Mouse (Mus musculus) ovary, adult 18-20 months (tissue): Measurements from ENCODE around the gene Ppara.
A peak's percentile ranks its signal among the peaks of the same experiment; 100 is the strongest.

Experiments used
- DNase-seq: peaks from one replicate; pipeline ENCODE4 v3.0.0; 2022; ENCODE audit warnings: low spot score, mixed read lengths

Ppara gene

GRCm38 (mm10) chr15:85734571-85735033, at the start of gene Ppara:
Gene Ppara (plus strand): TSS chr15:85734983.
- no peak for DNase-seq

DNA sequence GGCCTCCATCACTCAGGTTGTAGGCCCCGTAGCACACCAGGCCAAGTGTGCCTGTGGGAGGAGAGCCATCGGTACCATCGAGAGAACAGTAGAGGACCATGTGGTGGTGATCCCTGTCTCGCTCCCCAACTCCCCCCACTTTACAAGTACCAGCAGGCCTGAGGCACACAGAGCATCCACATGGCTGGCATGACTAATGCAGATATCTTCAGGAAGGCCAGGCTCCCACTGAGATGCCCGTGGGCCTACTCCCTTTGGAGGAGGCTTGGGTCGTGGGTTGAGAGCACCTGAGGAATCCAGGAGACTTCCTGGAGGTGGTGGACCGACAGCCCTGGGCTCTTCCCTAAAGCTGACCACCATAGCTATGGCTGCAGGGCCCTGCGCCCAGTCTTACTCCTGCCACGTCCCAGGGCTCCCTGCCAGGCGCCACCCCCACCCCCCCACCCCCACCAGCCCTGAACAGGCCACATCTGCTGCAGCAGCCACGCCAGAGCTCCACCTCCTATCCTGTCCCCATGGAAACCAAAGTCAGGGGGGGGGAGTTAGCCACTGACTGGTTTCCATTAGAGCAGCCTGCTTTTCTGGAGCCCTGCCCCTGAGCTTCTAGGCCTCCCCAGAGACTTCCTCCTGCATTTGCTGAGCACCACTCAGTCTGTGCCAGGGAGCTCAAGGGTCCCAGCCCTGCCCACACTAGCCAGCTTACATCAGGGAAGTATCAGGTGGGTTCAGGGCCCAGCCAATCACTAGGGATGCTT, 48.0 kb upstream of the Ppara start:
- peak; percentile 77 for DNase-seq

DNA sequence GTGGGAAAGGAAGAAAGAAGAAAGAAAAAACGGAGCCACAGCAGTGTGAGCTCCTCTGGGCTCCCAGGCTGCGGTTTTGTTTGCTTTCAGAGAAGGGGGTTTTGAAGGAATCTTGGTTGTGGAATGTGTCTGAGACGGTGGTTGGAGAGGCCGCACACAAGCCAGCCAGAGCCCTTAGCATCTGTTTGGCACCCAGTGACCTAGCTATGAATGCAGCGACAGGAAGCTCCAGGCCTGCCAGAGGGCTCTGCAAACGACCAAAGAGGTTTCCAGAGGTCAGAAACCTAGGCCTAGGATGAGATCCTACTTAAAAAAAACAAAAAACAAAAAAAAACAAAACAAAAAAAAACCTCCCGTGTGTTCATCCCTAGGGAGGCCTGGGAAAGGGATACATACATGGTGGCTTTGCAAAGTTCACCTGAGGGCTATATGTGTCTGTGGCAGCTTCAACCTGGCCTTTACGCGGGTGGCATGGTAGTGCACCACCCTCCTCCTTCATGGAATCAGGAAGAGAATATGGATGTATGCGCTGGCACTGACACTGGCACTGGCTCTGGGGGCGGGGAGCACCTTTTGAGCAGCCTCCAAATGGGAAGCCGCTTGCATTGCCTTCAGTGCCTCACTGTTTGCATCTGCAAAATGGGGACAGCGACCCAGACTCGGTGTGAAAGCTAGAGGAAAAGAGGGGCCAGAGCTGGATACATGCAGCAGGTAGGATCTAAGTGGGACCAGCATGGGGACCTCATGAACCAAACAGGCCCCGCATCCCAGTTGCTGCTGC, 47.0 kb upstream of the Ppara start:
- DNase-seq, result no peak

- DNase-seq, result no peak
These were observed 46.0 kb upstream of the Ppara start for GRCm38 (mm10) chr15:85688734-85689133.

DNA sequence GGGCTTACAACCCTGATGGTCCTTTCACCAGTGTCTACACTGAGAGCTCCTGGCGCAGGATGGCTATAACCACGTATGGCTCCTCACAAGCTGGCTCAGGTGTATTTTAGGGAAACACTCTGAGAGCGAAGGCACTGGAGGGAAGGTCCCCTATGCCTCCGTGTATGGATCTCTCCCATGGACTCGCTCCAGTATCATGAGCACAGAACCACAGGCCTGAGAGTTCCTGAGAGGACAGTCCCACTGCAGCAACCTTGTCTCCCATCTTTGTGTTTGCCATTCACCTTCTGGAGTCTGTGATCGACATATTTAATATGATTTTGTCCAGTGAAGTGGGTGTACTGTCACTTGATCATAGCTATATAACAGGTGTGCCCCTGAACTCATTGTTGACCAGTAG, 45.3 kb upstream of the Ppara start:
- no peak for DNase-seq

- no peak for DNase-seq
These were observed 44.7 kb upstream of the Ppara start for GRCm38 (mm10) chr15:85690058-85690457.

DNA sequence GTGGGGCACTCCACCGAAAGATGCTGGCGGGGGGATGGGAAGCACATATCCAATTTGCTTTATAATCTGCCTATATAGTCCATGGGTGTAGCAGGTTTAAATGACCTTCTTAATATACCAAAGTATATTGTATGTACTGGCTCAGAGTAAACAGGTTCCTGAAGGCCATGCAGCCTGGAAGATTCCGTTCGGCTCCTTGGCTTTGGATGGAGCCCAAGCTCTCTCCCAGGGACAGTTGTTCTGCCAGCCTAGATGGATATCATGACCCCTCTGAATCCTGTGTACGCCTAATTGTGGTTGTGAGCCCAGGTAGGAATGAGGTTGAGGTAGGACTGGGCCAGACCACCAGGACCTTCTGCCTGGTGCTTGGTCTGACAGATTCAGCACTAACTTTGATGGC, 43.9 kb upstream of the Ppara start:
- no peak for DNase-seq

GRCm38 (mm10) chr15:85693115-85693514, 41.7 kb upstream of the Ppara start:
- DNase-seq, result no peak

DNA sequence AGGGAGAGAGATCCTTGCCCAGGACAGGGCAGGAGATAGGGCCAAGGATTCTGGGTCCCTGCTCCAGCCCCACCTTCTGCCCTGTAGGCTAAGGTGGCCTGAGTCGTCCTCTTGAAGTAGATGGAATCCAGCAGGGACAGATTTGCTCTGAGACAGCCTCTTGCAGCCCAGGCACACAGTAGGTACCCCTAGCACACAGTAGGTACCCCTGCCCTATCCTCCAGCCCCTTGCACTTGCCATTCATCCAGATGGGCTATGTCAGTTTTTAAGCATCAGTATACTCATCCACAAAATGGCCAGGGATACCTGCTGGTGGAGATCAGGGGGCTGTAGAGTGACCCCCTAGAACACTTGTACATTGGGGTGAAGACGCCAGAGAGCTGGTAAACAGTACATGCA, 41.0 kb upstream of the Ppara start:
- no peak for DNase-seq

DNA sequence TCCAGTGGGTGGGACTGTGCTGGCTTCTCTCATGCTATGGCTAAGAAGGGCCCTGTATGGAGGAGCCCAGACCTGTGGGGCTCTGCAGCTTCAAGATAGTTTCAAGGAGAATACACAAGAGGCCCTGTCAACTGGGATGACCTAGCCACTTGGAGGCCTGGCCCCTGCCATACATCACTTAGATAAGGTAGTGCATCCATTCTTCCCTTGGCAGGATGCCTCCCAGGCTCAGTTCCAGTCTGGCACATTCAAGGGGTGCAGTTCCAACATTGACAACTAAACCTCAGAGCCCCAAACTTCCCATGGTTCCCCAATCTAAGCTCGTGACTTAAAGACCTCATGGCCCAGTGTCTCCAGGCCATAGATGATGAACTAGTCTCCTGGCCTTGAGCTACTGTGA, 40.4 kb upstream of the Ppara start:
- no peak for DNase-seq

GRCm38 (mm10) chr15:85695304-85695703, 39.5 kb upstream of the Ppara start:
- no peak for DNase-seq

GRCm38 (mm10) chr15:85698345-85699034, 36.3 kb upstream of the Ppara start:
- DNase-seq, result no peak

DNA sequence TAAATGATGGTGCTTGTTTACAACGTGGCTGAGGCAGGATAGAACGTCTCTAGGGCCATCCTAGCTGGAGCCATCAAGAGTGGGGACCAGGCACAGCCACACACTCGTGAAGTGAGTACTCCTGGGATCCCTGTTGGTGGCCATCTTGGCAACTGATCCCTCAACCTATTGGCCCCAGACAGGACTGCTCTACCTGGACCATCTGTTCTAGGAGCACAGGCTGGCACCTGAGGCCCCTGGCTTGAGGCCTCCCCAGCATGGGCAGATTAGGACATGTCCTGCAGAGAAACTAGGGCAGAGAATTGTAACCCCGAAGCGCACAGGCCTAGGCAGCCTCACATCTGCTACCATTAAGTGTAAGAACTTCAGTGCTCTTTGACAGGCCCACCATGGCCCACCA, 35.3 kb upstream of the Ppara start:
- no peak for DNase-seq

GRCm38 (mm10) chr15:85699862-85700501, 34.8 kb upstream of the Ppara start:
- no peak for DNase-seq

DNA sequence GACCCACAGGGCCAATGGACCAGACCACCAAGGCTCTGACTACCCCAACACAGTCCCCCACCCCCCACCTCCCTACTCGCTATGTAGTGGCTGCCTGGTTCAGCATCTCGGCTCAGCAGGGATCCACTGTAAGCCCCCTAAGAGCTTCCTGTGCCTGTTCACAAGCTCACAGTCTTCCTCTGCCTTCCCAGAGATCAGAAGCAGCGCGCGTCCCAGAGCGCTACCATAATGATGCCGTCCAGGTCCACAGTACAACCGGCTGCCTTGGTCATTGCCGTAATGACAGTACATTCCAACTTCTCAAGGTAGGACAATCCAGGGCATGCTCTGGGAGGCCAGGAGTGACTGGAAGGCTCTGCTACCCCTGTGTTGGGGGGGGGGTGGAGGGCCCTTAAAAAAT, 34.1 kb upstream of the Ppara start:
- DNase-seq, result no peak

DNA sequence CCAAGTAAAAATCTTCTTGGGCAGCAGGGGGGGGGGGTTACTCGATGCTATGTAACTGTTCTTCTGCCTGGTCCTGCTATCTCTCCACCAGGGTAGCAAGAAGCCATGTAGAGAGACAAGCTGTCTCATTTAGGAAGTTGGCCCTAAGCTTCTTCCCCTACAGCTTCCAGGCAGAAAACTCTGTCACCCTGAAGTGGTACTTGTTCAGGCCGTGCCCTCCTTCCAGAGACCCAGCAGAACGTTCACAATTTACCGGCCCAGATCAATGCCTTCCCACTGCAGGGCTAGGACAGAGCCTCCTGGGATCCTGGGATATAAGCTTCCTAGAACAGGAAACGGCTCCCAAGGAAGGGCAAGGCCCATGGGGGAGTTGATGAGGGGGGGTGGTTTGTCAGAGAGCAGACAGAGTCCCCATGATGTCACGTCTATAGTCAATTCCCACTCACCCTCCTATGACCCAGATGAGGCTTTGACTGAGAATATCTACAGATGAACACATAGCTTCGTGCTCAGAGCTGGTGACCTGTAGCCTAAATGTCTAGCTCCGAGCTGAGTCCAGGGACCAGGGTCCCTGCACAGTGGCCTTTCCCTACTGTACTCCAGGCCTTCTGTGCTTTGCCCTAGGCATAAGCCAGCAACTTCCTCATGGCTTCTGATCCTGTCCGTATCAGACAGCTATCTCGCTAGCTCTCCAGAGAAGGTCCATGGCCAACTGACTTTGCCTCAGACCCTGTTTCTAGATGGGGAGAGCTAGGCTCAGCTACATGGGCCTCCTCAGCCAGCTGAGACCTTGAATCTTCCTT, 33.5 kb upstream of the Ppara start:
- DNase-seq, result no peak

- no peak for DNase-seq
These were observed 32.3 kb upstream of the Ppara start for GRCm38 (mm10) chr15:85702411-85702951.

- peak; percentile 67 for DNase-seq
These were observed 31.6 kb upstream of the Ppara start for GRCm38 (mm10) chr15:85703194-85703641.

DNA sequence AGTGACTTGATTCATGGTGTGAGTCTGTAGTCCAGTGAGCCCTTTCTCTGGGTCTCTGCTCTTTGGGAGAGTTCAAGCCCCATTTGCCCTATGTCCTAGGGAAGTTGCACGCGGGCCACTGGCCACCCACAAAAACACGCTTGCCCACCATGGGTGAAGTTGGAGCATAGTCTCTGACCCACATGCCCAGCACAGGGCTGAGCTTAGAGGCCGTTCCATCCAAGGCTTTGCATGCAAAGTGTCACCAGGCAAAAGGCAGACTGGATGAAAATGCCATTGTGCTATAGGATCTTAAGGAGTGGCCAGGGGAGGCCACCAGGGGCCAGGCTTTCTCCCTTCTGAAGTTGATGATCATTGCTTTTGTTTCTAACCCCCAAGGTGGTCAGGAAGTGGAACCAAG, 30.9 kb upstream of the Ppara start:
- DNase-seq, result no peak

DNA sequence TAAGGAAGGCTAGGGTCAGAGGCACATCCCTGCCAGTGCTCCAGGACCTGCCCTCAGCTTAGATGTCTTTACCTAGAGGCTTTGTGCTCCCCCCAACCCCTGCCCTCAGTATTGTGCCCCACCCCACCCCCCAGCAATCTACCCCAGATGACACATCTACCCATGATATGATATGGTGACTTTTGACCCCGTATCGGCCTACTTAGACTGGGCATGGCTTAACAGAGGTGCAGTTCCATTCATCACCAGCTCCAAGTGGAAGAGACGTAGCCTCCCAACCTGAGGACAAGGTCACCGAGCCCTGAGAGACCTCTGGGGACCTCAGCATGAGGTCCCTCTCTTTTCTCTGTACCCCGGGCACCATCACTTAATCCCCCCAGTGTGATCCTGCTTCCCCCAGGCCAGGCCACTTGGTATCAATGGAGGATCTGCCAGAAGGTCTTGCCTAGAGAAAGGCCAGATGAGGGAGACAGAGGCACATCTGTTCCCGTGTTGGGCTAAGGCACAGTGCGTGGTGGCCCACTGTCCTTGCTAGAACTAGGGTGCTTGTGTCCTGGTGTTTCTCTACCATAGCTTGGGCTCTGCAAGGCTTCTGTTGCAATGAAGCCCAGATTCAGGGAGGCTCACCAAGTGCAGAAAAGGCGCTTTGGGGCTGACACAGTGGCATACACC, 30.3 kb upstream of the Ppara start:
- no peak for DNase-seq
